10 mouse cellular contexts compared by ENCODE assay signal in the genomic region with DNA sequence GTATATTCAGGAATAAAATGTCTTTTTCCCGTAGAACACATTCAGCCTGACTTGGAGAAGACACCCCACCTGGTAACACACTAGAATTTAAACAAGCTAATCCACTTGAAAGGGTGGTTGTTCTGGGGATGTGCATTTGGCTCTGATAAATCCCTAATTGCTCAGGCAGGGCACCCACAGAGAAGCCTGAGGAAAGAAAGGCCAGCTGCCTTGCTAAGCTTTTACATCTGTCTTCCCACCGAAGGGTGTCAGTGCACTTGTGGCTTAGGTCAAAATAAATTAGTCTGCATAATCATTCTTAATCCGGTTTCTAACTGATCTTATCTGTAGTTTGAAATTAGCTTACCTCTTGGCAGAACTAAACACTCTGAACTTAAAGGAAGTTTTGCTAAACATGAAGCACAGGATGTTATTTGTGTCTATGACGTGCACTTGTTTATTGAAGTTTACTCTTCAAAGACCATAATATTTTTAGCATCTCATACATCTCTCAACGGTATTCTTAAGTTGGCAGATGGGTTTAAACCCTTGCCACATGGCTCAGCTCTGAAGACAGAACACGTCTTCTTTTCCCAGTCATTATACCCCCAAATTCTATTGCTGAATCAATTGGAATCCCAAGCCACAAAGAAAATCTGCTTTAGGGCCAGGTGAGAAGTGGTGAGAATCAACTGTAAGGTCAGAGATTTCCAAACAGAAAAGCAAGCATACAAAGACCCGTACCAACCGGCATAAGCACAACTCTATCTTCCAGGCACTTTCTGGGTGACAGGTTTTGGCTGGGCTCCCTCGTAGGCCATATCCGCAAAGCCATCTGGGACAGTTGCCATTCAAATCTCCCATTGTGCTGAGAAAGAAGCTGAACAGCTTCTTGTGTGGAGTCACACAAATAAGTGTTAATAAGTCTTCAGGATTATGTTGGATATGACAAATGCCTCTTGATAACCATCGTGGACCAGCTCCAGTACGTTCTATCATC.
DNase-seq lines count a peak whose midpoint lies in the region; ATAC-seq and TF ChIP-seq lines count a peak whose summit lies in the region.
"Had no signal": no experiment of that assay in that cellular context is flagged by ENCODE, and none has a peak within 500 bp of the region (broad histone marks: within the 10 kb centered on the region; RNA-seq: fewer than 3 reads in every experiment).

No protein-coding gene starts in this region.

- no peak for TF ChIP-seq CTCF in heart, adult 2 months (IDR thresholded peaks at IDR 0.05)
- no peak for TF ChIP-seq CTCF in stomach, postnatal 0 days (IDR thresholded peaks at IDR 0.05; ENCODE audit: low read depth)

- ATAC-seq in CD4-positive, CD25-positive, alpha-beta regulatory T cell, adult 4 months, result peak; percentile 93
- ATAC-seq in stomach, postnatal 0 days (ENCODE audit: low FRiP score, low TSS enrichment), result no peak
- ATAC-seq: intestine, embryonic 16.5 days had no signal

- TF ChIP-seq POLR2A in heart, adult 2 months (IDR thresholded peaks at IDR 0.05; ENCODE audit: insufficient read depth, low read depth, low read length), result no peak

- no peaks in the 10 kb centered on the region; the same call in 1 of the 2 replicates for H3K4me1 ChIP-seq in heart, adult 2 months (ENCODE audit: control insufficient read depth, insufficient read depth, low read length)
- H3K4me1 ChIP-seq in stomach, postnatal 0 days (replicated peaks; ENCODE audit: control insufficient read depth, insufficient read depth), result no peaks in the 10 kb centered on the region

- WGBS in heart, adult 2 months, result 51% methylated on average over 12 of the region's 12 CpGs
- WGBS in stomach, postnatal 0 days, result 35% methylated on average over 12 of the region's 12 CpGs

- peak overlapping the region; percentile 31; the same call in 1 of the 2 replicates for H3K27ac ChIP-seq in heart, adult 2 months
- no peak overlapping the region for H3K27ac ChIP-seq in stomach, postnatal 0 days (replicated peaks)
- H3K27ac ChIP-seq: left cerebral cortex, adult 2 months had no signal

- no peak overlapping the region for H3K4me2 ChIP-seq in stomach, postnatal 0 days (replicated peaks; ENCODE audit: low read depth)

- no peak overlapping the region for H3K4me3 ChIP-seq in heart, adult 2 months
- H3K4me3 ChIP-seq in stomach, postnatal 0 days (ENCODE audit: low read depth, low read length), result no peak overlapping the region
- H3K4me3 ChIP-seq: left cerebral cortex, adult 2 months had no signal

- H3K79me2 ChIP-seq in heart, adult 2 months (replicated peaks; ENCODE audit: control insufficient read depth, insufficient read depth, low read length), result no peaks in the 10 kb centered on the region

- no peaks in the 10 kb centered on the region for H3K27me3 ChIP-seq in heart, adult 2 months (ENCODE audit: control insufficient read depth, insufficient read depth, low read length)
- no peaks in the 10 kb centered on the region for H3K27me3 ChIP-seq in stomach, postnatal 0 days (ENCODE audit: control insufficient read depth, insufficient read depth, low read length)

- H3K9ac ChIP-seq in heart, adult 2 months (ENCODE audit: low read depth, low read length), result no peak overlapping the region
- H3K9ac ChIP-seq in stomach, postnatal 0 days (ENCODE audit: low read length), result no peak overlapping the region

- no peaks in the 10 kb centered on the region for H3K36me3 ChIP-seq in heart, adult 2 months (ENCODE audit: control insufficient read depth, insufficient read depth, low read length)
- H3K36me3 ChIP-seq in stomach, postnatal 0 days (ENCODE audit: control insufficient read depth, insufficient read depth, low read length), result no peaks in the 10 kb centered on the region

- no peaks in the 10 kb centered on the region for H3K9me3 ChIP-seq in stomach, postnatal 0 days (ENCODE audit: control insufficient read depth, low read length)

- intact Hi-C loops in heart, adult 2 months (cut with DNase I), result no loop called here
- intact Hi-C loops in heart, postnatal 25 days (cut with DNase I), result no loop called here

- no peak for TF ChIP-seq EP300 in heart, adult 2 months (IDR thresholded peaks at IDR 0.05; ENCODE audit: insufficient read depth, low read depth, low read length)
- TF ChIP-seq EP300 in stomach, postnatal 0 days (optimal IDR thresholded peaks at IDR 0.05), result no peak

- DNase-seq in heart, adult 2 months, result peak in 1 of 2 experiments; percentile 12
- no peak for DNase-seq in heart, postnatal 25 days (ENCODE audit: low spot score)
- DNase-seq in cerebellum, postnatal 14 days, result peak; percentile 55 to 58
- peak; percentile 58 for DNase-seq in lung, postnatal 14 days
- no peak for DNase-seq in testis, postnatal 10 days (ENCODE audit: low spot score)
- no peak for DNase-seq in urinary bladder, postnatal 36 days (ENCODE audit: low spot score in 2 of 2)
- no peak for DNase-seq in stomach, postnatal 0 days (ENCODE audit: low spot score)

Comparison
In these comparisons a context has a peak if more than half of its experiments do, and no peak if none do; other contexts are left out.
1. DNase-seq: peak in cerebellum, postnatal 14 days (2 of 2) and lung, postnatal 14 days (single experiment); none in heart, postnatal 25 days (single experiment), testis, postnatal 10 days (single experiment), urinary bladder, postnatal 36 days (0 of 2) and stomach, postnatal 0 days (single experiment).